Mouse (Mus musculus): ENCODE measurements at regions not wholly inside any gene's neighbourhood (a gene's known extent, or its start where the extent isn't known, plus 50 kb on each side); places are given as distances from the start of the nearest gene placed in this dataset.

DNA sequence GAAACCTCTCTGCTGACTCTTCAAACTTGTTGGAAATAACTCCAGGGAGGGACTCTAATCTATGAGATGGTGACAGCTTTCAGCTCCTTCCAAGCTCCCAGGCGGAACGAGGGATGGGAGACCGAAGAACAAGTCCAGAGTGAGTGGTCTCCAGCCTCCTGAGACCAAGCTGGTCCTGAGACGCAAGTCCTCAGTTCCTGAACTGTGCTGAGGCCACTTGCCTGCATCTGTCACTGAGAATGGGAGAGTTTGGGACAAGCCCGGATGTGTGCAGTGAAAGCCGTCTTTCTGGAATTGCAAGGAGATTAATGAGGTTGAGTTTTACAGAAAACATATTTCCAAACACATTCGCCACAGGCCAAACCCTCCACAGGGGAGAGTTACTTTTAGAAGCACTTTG lies 129.3 kb downstream of the Ngf start:
- TF ChIP-seq CTCF (IDR thresholded peaks at IDR 0.05; ENCODE audit: extremely low read depth, insufficient read depth, low read length) (no peak), POLR2A (IDR thresholded peaks at IDR 0.05; ENCODE audit: extremely low read depth, insufficient read depth, low read length) (no peak)
